Mouse (Mus musculus) CD8-positive naive resting alpha-beta T cell, adult 2 months (primary cell): ENCODE results near the gene Cxcl17.

Experiments
- DNase-seq, 2 experiments: peaks; one replicate each; pipeline ENCODE4 v3.0.0; 2022; ENCODE audit warnings: low read depth in 2 of 2, low spot score in 2 of 2

Cxcl17 gene

DNA sequence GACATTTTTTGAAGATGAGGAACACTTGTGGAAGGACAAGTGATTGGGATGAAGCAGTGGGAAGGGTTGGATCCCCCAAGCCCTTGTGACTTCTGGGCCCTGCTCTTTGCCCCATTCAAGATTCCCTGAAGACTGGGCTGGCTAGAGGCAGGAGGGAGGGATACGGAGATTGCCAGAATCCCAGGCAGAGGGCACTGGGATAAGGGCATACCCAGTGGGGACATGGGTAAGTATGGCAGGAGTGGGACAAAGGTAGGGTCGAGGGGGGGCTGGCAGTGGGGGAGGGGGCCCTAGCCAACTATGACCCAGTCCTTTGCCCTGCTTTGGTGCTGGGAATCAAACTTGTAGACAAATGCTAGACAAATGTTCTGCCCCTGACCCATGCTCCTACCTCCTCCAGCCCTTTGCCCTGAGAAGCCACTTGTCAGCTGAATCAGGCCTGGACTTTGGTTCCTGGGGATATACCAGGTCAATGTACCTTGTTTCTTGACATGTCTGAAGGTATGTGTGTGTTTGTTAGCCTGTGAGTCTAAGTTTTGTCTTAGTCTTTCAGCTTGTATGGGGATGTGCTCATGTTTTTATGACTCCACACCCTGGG lies 20.7 kb downstream of the Cxcl17 start:
- DNase-seq: no peak

GRCm38 (mm10) chr7:25390986-25391385 lies 21.7 kb downstream of the Cxcl17 start:
- no peak for DNase-seq

DNA sequence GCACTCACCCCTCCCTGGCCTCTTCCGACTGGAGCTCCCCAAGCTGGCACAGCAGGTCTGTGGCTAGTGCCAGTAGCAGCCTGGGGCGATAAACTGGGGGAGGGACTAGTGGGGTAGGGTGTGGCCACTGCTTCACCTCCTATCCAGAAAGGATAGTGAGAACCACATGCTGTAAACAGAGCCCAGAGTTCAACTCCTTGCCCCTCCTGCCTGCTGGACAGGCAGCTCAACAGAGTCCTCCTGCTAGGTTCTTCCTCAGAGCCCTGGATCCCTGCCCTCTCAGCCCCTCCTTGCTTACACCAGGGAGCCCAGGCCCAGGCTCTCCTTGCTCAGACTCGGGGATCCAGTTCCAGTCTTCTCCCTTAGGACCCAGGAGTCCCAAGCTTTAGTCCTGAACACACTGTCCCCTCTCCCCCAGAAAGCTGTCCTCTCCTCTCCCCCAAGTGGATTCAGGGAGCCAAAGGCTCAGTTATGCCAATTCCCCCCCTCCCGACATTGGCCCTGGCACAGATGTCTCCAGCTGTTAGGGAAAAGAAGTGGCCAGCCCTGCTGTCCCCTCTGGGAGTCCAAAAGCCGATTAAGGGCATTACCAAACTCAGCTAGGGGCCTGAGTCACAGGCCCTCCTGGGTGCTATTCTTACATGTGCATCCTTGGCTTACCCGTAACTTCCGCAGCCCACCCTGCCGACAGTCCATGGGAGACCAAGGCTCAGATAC lies 22.5 kb downstream of the Cxcl17 start:
- no peak for DNase-seq

DNA sequence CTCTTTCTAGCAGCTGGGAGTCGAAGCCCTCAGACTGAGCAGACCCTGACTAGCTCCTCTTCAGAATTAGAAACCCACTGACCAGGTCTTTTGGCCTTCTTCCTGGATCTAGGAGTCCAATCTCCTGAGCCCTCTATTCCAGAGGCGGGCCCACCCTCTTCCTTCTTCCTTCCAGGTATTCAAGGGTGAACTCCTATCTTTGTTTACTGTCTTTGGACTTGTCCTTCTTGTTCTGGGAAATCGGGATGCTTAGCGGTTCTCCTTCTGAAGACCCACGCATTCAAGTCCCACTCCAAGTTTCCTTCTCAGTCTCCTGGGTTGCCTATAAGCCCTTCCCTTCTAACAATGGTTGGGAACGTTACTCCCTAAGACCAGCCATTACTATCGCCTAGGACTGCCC lies 23.8 kb downstream of the Cxcl17 start:
- no peak for DNase-seq

- no peak for DNase-seq
These were observed 24.8 kb downstream of the Cxcl17 start for GRCm38 (mm10) chr7:25387811-25388440.

DNA sequence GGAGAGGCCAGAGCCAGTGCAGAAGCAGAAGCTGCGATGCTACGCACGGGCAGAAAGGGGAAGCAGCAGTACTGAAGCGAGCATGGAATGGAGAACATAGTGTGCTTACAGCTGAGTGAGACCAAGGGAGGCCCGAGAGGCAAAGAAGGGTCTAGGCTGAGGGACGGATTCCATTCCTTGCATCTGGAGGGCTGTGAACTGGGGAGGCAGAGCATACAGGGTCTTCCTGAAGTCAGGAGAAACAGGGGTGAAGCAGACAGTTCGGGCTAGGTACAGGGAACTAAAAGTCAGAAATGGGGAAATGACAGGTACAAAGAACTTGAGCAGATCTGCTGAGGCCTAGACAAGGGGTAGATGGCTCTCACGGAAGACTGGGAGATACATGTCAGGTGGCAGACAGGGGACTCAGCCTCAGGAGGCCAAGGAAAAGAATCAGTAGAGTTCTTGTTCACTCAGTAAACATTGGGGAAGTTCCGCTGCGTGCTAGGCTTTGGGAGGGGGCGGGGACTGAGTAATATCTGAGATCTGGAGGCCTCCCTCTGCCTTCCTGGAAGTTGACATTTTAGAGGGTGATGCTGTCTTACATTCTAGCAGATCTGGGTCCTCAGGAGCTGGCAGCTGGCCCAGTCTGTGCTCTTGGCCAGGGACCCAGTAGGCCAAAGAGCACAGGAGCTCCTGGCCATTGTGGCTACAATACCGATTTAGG lies 26.7 kb downstream of the Cxcl17 start:
- DNase-seq: no peak

- DNase-seq: no peak
These were observed 27.4 kb downstream of the Cxcl17 start for GRCm38 (mm10) chr7:25385259-25385658.

DNA sequence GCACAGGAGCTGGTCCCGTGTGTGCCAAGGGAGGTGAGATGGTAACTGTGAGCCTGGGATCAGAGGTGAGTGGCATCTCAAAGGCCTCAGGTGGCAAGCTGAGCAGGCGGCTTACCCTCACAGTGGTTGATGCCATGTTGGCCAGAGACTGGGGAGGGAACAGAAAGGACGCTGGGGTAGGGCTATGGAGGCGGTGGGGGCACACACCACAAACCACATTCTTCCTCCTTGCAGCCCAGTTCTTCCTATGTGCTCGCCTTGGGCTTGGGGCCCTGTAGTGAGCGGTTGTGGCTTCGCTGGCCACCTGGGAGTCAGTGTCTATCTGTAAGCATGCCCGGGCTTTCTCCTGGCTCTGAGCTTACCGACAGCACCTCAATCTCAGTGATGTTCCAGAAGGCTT lies 27.9 kb downstream of the Cxcl17 start:
- DNase-seq: no peak

GRCm38 (mm10) chr7:25384318-25384717 lies 28.4 kb downstream of the Cxcl17 start:
- DNase-seq: no peak

- DNase-seq: no peak
These were observed 28.8 kb downstream of the Cxcl17 start for GRCm38 (mm10) chr7:25383891-25384290.

GRCm38 (mm10) chr7:25383385-25383784 lies 29.3 kb downstream of the Cxcl17 start:
- no peak for DNase-seq

- DNase-seq: no peak
These were observed 30.1 kb downstream of the Cxcl17 start for GRCm38 (mm10) chr7:25382541-25382940.

DNA sequence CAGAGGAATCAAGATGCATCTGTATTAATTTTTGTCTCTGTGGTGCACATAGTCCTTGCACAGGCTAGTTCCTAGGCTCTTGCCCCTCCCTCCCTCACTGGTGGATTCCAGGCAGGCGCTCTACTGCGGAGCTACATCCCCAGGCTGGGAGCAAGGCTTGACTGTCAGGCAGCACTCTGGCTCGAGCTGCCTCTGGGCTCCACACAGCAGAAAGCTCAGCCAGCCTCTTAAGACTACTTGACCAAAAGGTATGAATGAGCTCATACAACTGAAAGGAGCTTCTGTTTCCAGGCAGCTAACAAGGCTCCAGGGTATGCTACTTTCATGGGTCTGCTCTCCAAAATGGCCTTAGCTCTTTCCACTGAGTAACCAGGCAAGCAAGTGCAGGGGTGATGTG lies 31.4 kb downstream of the Cxcl17 start:
- DNase-seq: no peak

DNA sequence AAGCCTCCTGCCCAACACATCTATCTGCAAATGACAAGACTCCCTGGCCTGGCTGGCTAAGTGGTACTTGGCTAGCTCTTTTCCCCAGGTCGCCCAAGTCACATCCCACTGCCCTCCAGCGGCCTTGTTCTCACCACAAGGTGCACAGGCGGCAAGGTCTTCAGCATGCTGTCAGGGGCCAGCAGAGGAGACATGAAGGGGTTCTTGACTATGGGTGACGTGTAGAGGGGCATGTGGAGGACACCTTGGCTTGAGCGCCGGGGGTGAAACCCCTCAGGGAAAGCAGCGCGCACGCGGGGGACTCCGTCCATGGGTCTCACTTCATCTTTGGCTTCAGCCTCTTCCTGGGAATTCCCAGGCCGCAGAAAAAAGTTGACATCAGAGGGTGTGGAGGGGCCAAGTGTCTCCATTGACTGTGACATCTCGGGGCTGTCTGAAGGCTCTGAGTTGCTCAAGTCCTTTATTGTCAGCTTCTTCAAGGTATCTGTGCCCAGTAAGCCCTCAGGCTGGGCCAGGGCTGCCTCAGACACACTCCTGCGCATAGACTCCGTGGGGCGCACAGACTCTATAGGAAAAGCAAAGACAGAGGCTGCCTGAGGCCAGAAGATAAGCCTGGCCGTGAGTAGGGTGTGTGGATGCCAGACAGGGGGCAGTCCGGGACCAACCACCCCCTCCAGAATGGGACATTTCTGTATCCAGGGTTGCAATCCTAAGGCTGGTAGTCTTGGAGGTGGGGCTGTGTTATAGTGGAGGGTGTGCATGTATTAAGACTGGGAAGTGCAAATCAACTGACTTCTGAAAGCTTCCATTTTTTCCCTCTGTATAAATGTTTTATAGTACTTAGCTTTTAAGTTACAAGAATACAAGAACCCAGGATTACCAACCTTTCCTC lies 32.0 kb downstream of the Cxcl17 start:
- DNase-seq: no peak

- DNase-seq: peak; percentile 79 to 80
These were observed 32.9 kb downstream of the Cxcl17 start for GRCm38 (mm10) chr7:25379551-25380351.

GRCm38 (mm10) chr7:25378181-25379100 lies 34.2 kb downstream of the Cxcl17 start:
- DNase-seq: no peak

DNA sequence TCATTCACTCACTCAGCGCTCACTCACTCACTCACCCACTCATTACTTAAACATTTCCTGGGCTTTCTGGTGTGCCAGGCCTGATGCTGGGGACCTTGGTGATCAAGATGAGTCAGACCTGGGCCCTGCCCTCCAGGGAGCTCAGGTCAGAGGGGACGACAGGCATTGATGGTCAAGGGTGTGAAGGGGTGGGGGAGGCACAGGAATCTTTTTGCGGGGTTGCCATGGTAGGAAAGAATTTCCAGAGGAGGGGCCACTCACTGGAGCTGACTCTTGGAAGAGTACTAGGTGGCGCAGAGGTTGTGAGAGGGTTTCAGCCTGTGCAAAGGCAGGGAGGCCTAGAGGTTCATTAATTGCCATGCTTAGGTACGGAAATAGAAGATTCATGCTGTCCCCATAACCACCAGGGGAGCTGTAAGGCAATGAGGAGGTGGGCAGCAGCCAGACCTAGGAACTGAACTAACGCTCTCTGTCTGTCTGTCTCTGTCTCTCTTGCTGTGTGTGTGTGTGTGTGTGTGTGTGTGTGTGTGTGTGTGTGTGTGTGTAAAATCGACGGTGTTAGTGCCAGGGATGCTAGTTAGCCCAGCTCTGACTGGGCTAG lies 35.5 kb downstream of the Cxcl17 start:
- no peak for DNase-seq

GRCm38 (mm10) chr7:25376556-25376955 lies 36.1 kb downstream of the Cxcl17 start:
- no peak for DNase-seq

GRCm38 (mm10) chr7:25372441-25372840 lies 40.2 kb downstream of the Cxcl17 start:
- DNase-seq: no peak
